Mouse (Mus musculus): ENCODE results near the gene Proca1.

The Proca1 gene

DNA sequence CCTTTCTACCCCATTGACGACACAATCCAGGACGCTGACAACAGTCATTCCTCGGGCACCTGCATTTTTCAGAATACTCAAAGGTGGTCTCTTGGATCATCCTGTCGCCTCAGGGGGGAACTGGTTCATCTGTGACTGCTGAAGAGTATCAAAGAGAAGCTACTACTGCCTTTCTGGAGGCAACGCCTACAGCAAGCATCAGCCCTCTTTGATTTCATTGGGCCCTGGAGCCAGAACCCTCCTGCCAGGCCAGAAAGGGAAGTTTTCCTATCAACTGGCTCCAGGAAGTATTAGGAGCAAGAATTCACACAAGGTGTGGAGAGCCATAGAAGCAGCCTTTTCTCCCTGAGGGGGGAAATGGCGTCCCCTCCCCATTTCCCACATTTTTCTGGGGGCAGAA is 26.6 kb upstream of the Proca1 start:
- no peak for DNase-seq

DNA sequence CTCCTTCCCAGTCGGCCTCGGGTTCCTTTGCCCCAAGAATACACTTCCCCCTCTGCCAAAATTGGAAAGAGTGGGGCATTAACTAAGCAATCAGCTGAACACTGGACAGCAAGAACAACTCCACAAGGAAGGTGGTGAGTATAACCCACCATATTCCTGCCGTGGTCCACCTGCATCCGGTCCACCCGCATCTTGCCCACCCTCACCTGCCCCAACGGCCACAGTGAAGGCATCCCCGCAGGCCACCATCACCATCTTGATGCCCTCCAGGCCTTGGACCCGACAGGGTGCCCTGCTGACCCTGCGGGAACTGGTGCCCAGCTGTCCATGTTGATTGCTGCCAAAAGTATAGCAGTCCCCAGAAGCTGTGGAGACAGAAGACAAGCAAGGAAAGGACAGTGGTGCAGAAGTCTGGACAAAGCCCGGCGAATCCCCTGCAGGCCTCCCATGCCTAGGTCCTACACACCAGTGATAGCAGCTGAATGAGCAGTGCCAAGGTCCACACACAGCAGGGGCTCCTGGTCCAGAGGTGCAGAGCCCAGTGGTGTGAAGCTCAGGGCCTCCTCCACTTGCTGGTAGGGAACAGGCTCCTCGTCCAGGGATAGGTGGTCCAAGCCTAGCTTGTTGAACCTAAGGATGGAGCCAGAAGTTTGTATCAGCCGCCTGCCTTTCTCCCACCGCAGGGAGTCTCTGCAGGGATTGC is 25.8 kb upstream of the Proca1 start:
- DNase-seq, result no peak

DNA sequence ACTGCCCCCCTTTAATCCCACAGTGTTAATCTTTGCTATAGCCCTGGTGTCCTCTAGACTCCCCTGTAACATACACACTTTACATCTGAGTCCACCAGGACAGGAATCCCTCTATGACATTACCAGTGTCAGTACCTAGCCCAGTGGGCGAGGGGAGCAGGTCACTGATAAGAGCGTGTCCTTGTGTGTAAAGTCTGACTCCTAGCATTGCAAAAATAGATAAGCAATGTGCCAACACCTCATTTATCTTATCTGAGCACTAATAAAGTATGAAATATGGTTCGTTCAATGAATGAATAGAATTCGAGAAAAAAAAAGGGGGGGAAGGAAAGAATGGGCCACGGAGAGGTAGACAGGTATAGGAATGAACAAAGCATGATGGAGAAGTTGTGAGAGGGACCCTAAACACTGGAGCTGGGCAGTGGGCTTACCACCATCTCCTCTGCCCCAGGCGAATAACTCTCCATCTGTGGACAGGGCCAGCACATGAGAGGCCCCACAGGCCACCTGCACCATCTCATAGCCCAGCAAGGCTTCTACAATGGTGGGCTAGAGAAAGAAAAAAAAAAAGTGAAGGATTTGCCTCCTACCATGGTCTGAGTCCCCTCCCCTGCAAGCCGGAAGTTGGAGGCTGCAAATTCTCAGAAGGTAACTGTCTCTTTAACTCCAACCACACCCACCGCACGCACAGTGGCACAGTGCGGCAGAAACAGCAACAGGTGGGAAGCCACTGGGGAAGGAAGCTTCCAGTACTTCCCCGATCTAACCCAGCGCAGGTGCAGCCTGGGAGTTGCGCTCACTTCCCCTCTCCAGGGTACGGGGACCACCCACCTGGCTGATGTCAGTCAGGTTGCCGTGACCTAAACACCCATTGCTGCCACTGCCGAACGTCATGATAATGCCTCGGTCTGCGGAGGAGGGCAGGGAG is 24.4 kb upstream of the Proca1 start:
- DNase-seq, result no peak

DNA sequence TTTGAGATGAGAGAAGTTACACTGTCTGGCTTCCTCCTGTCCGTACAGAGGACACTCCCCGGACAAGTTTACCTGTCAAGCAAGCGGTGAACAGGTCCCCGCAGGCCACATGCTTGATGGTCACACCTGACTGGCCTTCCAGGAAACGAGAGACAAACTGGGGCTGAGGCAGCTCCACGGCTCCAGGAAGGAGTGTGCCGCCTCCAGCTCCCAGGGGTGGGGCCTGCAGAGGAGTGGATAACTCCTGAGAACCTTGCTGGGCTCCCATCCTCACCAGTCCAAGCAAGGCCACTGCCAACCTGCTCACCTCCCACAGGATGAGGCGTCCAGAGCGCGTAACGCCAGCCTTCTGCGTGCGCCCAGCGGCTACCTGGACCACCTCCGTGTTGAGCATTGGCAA is 22.9 kb upstream of the Proca1 start:
- no peak for DNase-seq

DNA sequence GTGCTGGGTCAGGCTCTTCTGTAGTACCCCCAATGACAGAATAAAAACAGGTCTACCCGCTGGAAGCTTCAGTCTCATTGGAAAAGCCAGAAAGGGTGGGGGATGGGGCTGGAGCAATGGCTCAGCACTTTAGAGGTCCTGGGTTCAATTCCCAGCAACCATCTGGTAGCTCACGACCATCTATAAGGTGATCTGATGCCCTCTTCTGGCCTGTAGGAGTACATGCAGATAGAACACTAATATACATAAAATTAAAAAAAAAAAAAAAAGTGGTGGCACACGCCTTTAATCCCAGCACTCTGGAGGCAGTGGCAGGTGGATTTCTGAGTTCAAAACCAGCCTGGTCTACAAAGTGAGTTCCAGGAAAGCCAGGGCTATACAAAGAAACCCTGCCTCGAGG is 21.9 kb upstream of the Proca1 start:
- DNase-seq, result no peak

DNA sequence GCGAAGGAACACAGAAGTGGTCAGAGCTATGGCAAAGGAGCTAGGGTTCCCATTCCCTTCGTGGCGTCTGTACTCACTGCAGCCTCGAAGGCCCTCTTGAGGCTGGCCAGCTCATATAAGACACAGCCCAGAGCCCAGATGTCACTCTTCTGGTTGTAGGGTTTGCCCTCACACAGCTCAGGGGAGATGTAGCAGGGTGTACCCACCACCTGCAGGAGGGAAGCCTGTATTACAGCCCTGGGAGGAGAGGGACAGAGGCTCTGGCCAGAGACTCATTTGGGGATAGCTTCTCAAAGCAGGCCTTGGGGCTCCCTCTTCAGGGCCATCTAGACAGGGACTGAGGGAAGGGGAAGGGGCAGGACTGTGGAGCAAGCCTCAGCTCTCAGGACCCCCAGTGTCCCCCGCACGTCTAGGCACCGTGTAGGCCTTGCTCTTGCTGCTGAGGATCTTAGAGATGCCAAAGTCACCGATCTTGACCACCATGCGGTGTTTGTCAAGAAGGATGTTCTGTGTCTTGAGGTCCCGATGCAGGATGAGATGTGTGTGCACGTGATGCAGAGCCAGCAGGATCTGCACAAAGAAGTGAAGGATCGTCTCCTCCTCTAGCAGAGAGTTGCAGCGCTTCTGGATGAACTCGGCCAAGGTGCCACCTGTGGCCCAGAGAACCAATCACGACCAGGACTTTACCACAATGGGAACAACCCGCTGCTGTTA is 21.0 kb upstream of the Proca1 start:
- no peak for DNase-seq

DNA sequence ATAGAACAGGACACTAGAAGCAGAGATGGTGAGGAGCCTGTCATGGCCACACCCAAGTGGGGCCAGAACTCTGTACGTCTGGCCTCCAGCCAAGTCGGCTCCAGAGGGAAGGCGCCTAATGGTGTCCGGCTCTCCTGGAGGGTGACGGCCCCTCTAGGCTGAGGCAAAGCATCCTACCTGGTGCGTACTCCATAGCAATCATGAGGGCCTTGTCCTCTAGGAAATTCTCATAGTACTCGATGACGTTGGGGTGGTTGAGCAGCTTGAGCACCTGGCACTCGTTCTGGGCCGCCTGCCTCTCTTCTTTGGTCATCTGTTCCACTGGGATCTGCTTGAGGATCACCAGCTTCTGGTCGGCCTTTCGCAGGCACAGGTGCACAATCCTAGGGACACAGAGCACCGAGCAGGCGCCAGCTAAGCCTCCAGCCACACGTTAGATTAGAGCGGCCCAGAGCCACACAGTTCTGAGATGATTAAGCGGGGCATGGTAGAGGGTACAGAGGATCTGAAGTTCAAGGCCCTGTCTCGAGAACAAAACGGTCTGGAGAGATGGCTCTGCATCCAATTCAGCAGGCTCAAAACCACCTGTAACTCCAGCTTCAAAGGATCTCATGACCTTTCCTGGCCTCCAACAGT is 20.3 kb upstream of the Proca1 start:
- DNase-seq, result peak; percentile 49

DNA sequence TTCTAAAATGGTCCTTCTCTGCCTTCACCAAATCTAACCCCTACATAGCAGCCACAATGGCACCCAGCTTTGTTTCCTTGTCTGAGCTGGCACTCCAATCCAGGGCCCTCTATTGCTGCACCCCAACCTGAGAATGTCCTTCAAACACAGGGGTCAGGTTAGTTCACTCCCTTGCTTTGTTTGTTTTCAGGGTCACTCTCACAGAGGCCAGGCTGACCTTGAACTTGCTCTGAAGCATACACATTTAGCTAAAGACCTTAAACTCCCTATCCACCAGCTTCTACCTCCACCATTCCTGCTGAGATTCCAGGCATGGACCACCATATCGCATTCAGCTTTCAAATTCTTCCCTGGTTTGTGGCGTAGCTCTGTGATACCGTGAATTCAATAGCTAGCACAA is 18.7 kb upstream of the Proca1 start:
- DNase-seq, result no peak

DNA sequence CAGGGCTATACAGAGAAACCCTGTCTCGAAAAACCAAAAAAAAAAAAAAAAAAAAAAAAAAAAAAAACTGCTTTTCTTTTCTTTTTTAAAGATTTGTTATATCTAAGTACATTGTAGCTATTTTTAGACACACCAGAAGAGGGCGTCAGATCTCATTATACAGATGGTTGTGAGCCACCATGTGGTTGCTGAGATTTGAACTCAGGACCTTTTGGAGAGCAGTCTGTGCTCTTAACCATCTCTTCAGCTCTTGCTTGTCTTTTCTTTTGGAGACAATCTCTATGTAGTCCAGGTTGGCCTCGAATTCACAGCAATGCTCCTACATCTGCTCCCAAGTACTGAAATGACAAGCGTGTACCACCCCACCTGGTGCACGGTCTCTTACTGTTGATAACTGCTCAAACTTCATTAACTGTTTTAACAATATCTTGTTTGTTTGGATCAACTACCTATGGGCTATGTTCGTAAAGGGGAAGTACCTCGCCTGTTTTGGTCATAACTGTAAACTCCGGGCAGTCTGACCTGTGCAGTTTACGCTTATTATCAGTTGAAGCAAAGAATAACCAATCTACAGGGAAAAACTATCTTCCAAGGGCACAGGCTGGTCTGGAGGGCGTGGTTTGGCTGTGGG is 17.3 kb upstream of the Proca1 start:
- DNase-seq, result no peak

DNA sequence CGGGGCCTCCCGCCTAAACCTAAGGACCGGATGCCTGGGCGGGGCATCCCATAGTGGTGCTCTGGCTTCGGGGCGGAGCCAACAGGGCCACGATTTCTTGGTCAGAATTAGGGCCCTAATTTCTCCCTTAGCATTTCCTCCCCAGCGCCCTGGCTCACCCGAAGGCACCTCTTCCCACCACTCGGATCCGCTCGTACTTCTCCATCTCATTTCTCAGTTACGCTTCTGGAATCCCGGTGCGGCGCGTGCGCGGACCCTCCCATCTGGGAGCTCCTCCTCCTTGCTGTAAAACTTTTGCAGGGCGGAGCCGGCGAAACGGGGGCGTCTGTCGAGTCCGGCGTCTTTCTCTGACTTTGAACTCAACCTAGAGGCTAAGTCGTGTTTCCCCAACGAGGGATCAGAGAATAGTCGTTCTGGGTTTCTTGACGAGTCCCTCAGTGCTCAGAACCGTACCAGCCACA is 16.8 kb upstream of the Proca1 start, which contains the start of the genes Nek8 and Tlcd1:
Gene Nek8 (minus strand): TSS at position 274 of the 461 bp plus-strand sequence.
Gene Tlcd1 (plus strand): TSS at position 310 of the 461 bp plus-strand sequence.
- peak; percentile 93 for DNase-seq

DNA sequence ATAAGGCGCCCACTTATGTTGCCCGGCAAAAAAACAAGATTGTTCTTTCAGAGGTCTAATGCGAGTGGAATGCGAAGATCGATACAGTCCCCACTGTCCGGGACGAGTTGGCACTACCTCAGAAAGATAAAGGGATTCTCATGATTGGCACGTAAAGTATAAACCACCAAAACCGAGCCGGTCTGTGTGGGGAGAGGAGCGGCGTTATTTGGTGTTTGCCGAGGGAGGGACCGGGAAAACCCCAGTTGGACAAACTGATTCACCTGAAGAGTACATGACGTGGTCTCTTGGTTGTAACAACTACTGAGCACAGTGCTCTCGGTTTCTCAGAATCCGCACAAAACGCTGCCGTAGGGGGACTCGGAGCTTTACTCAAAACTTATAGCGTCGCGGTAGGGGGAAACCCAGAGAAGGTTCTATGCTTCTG is 16.3 kb upstream of the Proca1 start:
- no peak for DNase-seq

DNA sequence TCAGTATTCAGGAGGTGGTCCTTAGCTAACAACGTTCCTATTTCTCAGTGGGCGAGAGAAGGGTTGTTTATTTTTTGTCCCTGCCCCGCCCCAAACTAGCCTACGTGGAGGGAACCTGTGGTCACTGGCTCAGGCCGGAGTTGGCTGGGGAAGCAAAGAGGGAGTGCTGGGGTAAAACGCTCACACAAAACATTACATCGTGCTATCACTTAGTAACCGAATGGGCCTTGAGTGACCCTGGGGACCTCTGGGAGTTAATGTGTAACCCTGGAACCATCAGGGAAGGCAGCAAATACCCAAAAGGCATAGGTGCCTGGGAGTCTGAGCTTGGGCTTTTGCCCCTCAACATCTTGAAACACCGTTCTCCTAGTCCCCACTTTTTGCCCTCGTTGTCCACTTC is 15.8 kb upstream of the Proca1 start:
- DNase-seq, result peak; percentile 56

DNA sequence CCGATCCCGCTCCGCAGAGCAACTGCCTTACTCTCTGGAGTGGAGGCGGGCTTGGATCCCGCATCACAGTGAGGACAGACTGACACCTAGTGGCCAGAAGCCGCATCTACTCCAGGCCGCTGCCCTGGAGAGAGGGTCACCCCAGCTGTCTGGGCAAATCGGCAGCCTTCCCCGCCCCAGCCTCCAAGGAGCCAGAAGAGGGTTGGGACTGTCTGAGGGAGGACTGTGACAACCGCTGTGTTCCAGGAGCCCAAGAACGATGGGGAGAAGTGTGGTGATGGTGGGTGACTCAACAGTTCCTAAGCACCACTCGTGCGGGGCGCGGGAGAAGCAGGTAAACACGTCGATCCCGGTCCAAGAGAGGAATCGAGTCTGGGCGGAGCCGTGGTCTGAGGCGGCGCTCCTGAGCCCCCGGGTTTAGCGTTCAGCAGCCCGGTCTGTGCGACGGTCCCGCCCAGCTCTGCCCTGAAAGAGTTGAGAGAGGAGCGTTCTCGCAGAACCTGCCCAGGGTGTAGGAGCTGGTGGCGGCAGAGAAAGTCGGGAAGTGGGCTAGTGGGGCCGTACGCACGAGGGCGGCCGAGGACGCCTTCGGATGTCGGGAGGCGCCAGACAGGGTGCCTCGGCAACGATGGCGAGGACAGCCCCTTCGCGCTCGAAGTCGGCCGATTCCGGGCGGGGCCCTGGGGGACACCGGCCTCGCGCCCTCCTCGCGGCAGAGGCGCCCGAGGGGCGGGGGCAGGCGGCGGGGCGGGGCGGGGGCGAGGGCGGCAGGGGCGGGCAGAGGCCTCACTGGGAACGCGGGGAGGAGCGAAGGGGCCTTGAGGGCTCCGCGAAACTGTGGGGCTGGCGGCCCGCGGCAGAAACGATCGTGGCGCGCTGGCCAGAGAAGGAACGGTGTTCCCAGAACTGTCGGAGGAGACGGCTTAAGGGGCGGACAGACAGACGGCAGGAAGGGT is 15.0 kb upstream of the Proca1 start:
- DNase-seq, result peak; percentile 98

DNA sequence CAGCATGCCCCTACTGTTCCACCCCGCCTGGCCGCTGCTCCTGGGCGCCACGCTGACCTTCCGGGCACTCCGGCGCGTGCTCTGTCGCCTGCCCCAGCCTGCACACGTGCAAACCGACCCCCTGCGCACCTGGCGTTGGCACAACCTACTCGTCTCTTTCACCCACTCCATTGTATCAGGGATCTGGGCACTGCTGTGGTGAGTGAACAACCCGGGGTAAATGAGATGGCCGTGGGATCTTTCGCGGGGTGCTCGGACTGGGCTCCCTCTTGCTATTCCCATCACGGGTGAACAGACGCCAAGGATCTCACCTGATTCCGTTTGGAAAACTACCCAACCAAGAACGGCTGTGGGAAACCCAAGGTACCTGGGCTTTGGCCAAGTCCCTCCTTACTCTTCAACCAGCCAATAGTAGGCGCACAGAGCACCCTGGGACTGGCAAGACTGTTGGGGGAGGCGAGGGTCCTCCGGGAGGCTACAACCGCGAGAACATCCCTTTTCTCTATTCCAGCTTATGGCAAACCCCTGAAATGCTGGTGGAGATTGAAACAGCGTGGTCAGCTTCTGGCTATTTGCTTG is 14.2 kb upstream of the Proca1 start:
- peak; percentile 71 for DNase-seq

DNA sequence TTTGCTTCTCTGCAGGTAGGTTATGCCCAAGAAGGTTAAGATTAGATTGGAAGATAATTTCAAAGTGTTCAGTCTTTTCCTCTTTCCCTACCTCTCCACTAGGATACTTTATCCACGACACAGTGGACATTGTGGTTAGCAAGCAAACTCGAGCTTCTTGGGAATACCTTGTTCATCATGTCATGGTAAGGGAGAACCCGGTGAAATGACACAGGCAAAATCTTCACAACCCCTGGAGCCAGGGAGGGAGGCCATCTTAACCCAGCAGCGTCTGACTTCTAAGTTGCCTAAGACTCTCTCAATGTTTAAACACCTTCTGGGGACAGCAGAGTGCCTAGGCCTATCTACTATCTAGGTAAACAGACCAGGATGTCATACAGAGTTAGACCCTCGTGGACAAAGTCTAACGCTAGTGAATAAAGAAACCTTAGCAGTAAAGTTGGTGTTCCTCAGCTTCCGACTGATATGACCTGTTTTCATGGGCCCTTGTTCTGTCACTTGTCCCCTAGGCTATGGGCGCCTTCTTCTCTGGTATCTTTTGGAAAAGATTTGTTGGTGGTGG is 13.7 kb upstream of the Proca1 start:
- DNase-seq, result no peak

DNA sequence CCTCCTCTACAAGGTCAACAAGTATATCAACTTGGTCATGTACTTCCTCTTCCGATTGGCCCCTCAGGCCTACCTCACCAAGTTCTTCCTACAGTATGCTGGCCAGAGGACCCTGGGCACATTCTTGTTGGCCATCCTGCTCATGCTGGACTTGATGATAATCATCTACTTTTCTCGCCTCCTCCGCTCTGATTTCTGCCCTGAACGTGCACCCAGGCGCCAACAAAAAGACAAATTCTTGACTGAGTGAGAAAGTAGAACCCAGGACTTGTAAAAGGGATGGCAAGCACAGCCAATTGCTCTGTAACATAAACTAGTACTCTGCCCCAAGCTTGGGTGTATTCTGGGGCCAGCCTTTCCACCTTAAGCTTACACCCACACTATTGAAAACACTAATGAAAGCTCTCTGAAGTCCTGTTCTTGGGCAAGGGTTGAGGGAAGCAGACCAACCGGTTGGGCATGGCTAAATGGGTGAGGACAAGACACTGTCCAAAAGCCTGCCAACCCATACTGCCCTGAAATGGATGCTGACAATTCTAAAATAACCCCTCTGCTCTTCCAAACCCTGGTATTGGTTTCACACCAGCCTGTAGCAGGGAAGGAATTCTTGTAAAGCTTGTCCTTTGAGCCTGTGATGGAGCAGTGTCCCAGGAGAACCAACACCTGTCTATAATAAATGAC is 13.0 kb upstream of the Proca1 start:
- no peak for DNase-seq

DNA sequence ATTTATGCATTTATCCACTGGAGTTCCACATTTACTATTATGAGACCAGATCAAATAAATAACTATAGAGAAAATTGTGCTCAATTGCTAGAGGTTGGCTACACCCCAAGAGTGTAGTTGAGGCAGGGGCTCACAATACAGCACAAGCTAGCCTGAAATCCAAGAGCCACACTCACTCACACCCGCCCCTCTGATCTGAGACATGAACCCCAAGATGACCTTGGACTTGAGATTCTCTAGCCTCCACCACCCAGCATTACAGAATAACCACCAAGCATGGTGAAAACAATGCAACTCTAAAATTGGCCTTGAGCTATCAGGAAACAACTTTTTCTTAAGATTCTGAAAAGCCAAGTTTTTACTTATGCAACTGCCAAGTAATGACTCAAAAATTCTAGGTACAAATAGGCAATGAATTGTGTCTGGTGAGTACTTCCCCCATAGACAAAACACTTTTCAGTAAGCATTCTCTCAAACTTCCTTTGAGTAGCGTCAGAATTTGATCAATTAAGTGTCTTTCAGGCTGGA is 11.3 kb upstream of the Proca1 start:
- no peak for DNase-seq

DNA sequence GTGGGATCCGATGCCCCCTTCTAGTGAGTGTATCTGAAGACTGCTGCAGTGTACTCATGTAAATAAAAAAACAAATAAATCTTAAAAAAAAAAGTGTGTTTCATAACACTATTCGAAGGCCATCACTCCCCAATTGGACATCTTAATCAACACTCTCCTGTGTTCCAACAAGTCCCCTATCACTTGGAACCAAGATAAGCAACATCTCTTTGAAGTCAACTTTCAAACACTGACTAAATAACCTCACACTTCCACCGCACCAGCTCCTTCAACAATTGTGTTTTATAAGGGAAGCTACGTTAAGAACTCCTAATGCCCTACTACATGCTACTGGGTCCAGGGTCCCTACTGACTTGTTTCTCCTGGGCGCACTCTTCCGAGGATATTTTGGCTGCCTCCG is 10.7 kb upstream of the Proca1 start:
- DNase-seq, result no peak

Data from lung, postnatal 14 days (tissue).